Mouse (Mus musculus) G1E (cell line): ENCODE measurements at regions not wholly inside any gene's neighbourhood (a gene's known extent, or its start where the extent isn't known, plus 50 kb on each side); places are given as distances from the start of the nearest gene placed in this dataset.

Experiments
- CTCF ChIP-seq: IDR thresholded peaks from 2 replicates; pipeline ENCODE4 v1.5.1; 2012; ENCODE audit warnings: low read depth, low read length, inconsistent platforms, mixed read lengths
- GATA1 ChIP-seq: IDR thresholded peaks from 2 replicates; pipeline ENCODE4 v1.6.1; 2012; ENCODE audit warnings: borderline replicate concordance, low read length, inconsistent platforms, mixed read lengths
- GATA2 ChIP-seq: IDR thresholded peaks from 2 replicates; pipeline ENCODE4 v1.6.1; 2012; ENCODE audit warnings: low read depth, low read length, inconsistent platforms, borderline replicate concordance
- TAL1 ChIP-seq: conservative IDR thresholded peaks from 2 replicates; pipeline ENCODE4 v1.6.1; 2012; ENCODE audit warnings: low read depth, low read length, inconsistent platforms, mixed read lengths

GRCm38 (mm10) chr1:88937327-88937726 lies 132.9 kb upstream of the Sh3bp4 start:
- TF ChIP-seq CTCF (no peak), GATA1 (no peak), TAL1 (no peak), GATA2 (no peak)
